Mouse (Mus musculus) common myeloid progenitor, adult 5-6 weeks (primary cell): Measurements from ENCODE around the gene Cpt1a. TPM values are rescaled to one million over a fixed set of nuclear protein-coding genes. Genes with fewer than 3 reads are reported as not detected.
A peak's percentile ranks its signal among the peaks of the same experiment; 100 is the strongest.

Source experiments
- ATAC-seq: replicated peaks from 2 replicates; pipeline ENCODE4 v1.8.0; 2016; ENCODE audit warnings: low read depth, mild to moderate bottlenecking, moderate TSS enrichment, inconsistent platforms; ENCODE audit not compliant: poor library complexity, severe bottlenecking
- total RNA-seq: library from RNA; stranded (forward); fragments of 200-1000, 187-1606 nt; gene quantifications from 2 replicates; pipeline ENCODE4 v1.2.3, GENCODE M21; 2017

Gene Cpt1a
- total RNA-seq, 1 experiment from 2014 or later: 51.3 TPM

- peak; percentile 39 for ATAC-seq
Observed at GRCm38 (mm10) chr19:3324931-3325711, 3.0 kb downstream of the Cpt1a start.

DNA sequence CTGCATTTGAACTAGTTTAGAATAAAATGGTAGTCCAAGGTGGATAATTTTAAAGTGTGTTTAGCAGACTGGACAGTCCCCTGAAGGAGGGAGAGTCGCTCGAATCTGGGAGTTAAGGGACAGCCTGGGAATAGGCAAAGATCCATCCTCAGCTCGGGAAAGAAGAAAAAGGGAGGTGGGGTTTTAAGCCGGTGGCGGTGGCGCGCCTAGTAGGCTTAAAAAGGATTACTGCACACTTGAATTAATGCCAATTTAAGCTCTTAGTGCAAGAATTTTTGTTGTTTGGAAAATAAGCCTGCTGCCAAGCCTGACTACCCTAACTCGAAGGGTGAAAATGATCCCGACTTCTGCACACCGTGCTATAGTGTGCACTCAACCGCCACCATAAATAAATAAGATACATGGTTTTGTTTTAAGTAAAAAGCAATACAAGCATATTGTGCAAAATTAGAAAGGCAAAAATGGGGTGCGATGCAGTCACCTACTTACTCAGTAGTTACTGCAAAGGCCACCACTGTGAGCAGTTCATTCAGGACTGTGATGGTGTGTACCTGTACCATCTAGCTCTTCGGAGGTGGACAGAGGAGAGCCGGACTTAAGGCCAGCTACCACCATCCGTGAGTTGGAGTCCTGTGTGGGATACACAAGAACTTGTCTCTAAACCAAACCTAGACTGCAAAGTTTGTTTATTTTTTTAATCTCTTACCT lies 3.8 kb downstream of the Cpt1a start:
- no peak for ATAC-seq

GRCm38 (mm10) chr19:3326479-3327047 lies 4.4 kb downstream of the Cpt1a start:
- no peak for ATAC-seq

GRCm38 (mm10) chr19:3333247-3333646 lies 11.1 kb downstream of the Cpt1a start:
- peak; percentile 17; the same call in 1 of the 2 replicates for ATAC-seq

DNA sequence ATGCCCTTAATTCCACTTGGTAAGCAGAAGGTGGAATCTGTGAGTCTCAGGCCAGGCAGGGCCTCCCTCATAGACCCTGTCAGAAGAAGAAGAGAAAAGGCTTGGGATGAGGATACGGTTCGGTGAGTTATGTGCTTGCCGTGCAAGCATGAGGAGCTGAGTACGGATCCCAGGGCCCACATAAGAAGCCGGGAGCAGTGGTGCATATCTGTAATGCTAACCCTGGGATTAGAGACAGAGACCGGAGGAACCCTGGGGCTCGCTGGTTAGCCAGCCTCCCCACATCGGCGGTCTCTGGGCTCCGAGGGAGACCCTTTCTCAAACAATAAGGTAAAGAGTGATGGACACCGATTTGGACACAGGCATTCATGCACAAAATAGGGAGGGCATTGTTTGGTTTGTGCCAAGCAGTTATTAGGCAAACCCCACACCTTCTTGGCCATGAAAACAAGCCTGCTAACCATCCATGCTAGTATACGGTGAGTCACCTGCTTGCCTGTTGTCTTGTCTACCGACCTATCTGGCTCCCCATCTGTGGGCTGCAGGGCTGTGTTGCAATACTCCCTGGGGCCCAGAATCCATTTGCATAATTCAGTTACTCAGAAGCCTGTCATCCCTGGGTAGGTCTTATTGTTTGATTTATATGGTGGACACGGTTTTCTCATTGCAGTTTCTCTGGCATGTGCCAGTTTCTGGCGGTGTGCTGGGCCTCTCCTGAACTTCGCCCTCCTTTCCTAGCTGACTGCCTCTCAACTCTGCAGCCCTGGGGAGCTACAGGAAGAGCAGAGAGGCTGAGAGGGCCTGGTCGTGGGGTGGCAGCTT lies 11.8 kb downstream of the Cpt1a start:
- ATAC-seq: peak; percentile 65

DNA sequence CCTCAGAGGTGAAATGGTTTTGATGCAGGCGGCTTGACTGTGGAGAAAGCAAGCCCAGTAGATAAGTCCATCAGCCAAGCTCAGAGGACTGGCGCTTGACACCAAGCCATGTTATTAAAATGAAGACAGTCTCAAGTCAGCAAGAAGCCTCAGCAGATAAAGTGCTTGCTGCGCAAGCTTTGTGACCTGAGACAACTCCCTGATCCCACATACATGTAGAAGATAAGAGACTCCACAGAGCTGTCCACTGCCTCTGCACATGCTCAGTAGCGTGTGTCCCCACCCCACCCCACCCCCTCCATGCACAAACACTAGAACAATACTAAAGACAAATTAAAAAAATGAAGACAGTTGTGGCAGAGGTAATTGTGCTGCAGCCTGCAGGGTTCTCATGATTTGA lies 12.4 kb downstream of the Cpt1a start:
- ATAC-seq: peak; percentile 22

DNA sequence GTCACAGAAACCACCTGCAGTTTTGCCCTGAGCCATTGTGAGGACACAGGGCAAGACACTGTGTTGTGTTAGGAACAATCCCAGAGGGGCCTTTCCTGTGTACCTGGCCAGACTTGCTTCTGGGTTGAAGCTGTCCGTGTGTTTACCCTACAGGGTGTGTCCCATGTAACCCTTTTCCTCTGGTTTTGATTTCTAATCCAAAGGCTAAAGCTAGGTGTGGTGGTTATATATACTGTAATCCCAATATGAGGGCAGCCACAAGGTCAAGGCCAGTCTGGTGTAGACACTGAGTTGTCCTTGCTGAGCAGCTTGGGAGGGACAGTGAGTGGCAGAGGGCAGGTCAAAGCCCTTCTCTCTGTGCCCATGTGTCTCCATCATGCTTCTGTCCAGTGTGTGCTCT lies 13.8 kb downstream of the Cpt1a start:
- ATAC-seq: no peak

GRCm38 (mm10) chr19:3336485-3337255 lies 14.5 kb downstream of the Cpt1a start:
- no peak for ATAC-seq

DNA sequence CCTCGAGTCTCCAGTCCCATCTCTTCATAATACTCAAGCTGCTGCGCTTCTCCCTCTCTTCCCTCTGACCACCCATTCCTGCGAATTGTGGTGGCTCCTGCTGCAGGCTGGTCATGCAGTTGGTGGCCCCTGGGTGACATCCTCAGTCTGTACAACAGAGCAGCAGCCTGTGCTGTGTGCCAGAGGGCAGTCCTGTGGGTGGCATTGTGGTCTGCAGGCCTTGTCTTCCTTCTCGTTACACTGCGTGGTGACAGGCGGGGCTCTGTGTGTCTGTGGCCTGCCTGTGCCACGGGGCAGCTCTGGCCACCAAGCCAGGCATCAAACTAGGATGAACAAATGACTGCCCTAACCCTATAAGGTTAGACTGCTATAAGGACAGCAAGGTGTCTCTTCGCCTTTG lies 17.1 kb downstream of the Cpt1a start:
- peak; percentile 48 for ATAC-seq

GRCm38 (mm10) chr19:3341021-3341420 lies 18.9 kb downstream of the Cpt1a start:
- peak; percentile 10; the same call in 1 of the 2 replicates for ATAC-seq

- ATAC-seq: no peak
Observed at GRCm38 (mm10) chr19:3343929-3344328, 21.8 kb downstream of the Cpt1a start.

DNA sequence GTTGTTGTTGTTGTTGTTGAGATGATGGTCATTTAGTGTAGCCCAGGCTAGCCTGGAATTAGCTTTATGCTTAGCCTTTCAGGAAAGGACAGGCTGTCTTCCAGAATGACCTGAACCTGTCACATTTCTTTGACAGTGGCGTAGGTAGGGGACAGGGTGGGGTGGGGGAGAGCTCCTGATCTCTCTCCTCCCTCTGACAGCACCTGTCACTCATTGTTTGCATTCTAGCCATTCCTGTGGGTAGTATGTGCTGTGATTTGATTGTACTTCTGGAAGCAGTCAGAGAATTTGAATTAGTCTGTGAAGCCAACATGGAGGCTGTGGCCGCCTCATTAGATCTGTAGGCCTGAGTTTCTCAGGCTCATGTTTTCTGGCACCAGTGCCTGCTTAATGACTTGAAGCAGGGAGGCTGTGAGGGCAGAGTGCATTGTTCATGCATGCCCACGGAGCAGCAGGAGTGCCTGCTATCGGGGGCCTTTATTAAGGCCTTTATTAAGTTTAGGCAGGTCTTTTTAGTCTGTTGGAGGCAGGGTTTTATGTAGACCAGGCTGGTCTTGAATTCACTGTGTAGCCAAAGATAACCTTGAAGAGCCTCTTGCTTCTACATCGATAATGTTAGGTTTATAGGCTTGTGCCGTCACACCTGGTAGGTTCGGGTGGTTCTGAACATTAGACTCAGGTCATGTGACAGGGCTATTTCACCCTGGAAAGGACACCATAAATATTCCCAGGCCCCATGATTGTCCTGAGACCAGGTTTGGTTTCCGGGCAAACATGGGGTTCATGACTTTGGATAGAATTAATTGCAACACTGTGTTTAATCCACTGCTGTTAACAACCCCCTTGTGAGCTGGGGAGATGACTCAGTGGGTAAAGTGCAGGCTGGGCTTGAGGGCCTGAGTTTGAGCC lies 22.8 kb downstream of the Cpt1a start:
- ATAC-seq: no peak

DNA sequence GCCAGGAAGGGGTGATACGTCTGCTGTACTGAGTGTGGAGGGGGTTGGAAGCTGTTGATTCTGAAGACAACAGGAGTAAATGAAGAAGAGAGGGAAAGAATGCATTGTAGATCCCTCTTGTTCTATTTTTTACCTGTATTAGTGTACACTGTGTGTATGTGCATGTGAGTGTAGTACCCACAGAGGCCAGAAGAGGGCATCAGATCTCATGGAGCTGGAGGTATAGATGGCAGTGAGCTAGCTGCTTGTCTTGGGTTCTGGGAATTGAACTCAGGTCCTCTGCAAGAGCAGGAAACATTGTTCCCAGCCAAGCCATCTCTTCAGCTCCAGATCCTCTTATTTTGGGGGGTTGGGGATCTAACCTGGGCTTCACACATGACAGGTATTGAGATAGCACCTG lies 25.6 kb downstream of the Cpt1a start:
- no peak for ATAC-seq

DNA sequence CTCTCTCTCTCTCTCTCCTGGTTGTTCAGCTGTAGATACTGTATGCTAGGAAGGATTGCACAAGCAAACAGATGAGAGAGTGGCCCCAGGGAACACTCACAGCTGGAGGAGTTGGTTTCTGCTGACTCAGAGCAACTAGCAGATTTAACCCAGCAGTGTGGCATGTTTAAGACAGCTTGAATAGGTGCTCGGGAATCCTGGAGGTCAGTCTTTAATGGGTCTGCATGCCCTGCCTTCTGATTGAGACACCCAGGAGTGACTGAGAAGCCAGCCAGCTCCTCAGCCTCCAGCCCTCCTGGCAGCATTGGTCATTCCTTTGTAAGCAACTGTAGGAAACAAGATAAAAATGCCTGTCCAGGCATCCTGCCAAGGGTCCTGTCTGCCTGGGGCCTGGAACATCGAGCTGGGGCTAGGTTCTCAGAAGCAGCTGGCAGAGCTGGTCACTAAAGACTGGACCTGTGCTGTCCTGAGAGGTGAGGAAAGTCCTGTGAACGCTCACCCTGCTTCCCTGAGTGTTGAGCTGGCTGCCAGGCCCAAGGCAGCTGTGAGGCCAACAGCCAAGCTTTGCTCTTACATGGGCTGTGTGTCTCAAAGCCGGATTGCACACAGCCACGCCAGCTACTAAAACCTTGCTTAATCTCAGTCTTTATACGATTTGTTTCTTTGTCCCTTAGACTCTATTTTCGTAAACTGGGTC lies 31.4 kb downstream of the Cpt1a start:
- 0 out of 2 replicates have a peak, but pooled peaks have one; percentile 29 for ATAC-seq

- no peak for ATAC-seq
Observed at GRCm38 (mm10) chr19:3355096-3355495, 33.0 kb downstream of the Cpt1a start.

DNA sequence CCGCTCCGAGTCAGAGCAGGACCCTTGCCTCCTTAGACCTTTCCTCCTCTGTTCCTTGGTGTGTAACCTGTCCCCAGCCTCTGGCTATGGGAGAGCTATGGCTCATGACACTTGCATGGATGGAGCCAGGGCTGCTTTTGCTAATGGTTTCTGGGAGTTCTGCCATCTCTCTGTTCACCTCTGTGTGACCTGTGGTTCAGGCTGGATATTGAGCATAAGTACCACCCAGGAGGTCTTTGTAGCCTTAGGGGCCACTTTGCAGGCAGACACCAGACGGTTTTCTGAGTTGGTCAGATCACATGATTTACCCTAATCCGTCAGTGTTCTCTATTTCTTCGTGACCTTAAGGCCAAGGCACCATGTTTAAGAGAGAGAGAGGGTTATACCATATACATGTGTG lies 34.4 kb downstream of the Cpt1a start:
- no peak for ATAC-seq

- no peak for ATAC-seq
Observed at GRCm38 (mm10) chr19:3357620-3358019, 35.5 kb downstream of the Cpt1a start.
